Mouse (Mus musculus): ENCODE results near the gene Cul4a.

The Cul4a gene

DNA sequence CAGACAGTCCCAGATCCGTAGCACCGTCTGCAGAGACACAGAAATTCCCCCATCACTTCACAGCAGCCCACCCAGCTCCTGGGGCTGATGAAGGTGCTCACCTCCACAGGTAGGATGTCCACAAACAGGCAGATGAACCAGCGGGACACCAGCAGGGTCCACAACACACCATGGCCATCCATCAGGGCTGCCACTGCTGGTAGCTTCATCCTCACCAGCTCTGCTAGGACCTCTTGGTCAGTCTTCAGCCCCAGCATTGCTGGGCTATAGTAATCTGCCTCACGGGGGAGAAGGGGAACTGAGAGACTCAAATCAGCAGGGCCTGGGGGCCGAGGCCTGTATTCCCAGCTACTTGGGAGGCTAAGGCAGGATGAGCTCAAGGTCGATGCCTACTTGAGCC, 74.1 kb downstream of the Cul4a start:
- no peak for DNase-seq (ENCODE audit: low read depth, low spot score)

DNA sequence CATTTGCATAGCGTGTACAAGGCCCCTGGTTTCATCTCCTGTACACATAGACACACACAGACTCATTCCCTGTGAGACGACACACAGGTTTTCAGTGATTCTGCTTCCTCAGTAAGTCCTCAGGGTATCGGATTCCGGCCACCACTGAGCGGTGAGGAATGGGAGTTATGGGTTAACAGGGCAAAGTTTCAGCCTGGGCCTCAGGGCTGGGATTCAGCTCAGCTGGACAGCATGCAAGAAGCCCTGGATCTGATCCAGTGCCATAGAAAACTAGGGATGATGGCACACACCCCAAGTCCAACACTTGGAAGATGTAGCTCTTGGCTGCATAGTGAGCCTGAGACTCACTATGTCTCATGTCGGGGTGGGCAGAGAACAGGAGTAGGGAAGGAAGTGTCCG, 74.5 kb downstream of the Cul4a start:
- DNase-seq (ENCODE audit: low read depth, low spot score): no peak

DNA sequence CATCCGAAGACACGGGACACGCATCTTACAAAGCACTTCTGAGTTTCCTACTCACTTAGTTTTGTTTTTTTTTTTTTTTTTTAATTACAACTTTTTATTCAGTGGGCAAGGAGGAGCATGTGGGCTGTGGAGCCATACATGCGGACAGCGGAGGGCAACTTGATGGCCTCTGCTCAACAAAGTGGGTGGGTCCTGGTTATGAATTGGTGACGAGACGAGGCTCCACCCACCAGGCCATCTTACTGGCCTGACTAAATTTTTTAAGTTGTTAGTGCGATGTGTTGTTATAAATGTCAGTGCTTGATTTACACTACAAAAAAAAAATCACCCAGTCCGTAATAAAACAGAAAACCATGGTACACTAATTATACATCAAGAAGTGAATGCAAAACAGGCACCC, 75.0 kb downstream of the Cul4a start:
- DNase-seq (ENCODE audit: low read depth, low spot score): no peak

DNA sequence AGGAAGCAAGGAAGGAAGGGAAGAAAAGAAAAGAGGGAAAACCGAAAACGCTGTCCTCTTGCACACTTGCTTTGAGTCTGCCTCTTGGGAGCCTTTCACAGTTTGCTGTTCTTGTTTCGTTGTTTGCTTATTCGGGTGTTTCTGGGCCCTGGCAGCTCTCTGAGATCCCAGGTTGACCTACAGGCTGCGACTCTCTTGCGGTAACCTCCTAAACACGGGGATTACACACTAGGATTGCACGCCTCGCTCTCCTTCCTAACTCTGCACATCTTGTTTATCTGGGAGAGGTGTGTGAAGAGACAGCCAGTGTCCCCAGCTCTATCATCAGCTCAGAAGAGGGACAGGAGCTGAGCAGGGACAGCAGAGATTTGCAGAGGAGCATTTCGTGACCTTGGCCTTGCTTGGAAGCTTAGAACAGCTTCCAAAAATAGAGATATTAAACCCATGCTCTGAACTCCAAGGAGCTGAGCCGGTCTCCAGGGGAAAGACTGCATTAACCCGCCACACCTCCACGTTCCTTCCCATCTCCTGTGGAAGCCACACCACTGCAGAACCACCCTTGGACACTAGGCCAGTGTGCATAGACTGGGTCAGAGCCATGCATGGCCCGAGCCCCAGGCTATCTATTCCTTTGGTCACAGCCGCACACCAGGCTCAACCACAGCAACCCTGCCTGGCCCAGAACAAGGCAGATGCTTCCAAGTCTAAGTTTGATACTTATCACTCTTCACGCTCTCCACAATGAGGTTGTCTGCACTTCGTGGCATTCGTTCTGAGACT, 75.7 kb downstream of the Cul4a start:
- no peak for DNase-seq (ENCODE audit: low read depth, low spot score)

DNA sequence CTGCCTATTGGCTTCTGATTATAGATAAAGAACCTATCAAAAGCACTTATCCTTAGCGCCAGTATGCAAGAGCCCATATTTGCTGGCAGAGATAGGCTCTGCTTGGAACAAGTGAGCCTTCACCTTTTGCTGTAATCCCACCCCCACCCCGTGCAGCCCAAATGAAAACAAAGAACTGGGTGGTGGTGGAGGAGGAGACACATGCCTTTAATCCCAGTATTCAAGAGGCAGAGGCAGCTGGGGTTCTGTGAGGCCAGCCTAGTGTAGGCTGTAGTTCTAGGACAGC, 76.2 kb downstream of the Cul4a start:
- no peak for DNase-seq (ENCODE audit: low read depth, low spot score)

DNA sequence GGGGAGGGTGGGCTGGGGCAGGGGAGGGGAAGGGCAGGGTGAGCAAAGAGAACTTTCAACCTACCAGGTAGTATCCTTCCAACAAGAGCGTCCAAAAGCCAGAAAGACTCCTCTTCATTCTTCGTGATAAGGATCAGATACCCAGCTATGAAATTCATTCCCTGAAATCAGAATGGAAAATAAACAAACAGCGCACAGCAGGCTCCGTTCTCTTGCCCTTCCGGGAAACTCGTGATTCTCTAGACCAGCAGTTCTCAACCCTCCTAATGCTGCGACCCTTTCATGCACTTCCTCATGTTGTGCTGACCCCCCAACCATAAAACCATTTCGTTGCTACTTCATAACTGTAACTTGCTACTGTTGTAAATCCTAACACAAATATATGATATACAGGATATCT, 81.4 kb downstream of the Cul4a start:
- DNase-seq (ENCODE audit: low read depth, low spot score): no peak

DNA sequence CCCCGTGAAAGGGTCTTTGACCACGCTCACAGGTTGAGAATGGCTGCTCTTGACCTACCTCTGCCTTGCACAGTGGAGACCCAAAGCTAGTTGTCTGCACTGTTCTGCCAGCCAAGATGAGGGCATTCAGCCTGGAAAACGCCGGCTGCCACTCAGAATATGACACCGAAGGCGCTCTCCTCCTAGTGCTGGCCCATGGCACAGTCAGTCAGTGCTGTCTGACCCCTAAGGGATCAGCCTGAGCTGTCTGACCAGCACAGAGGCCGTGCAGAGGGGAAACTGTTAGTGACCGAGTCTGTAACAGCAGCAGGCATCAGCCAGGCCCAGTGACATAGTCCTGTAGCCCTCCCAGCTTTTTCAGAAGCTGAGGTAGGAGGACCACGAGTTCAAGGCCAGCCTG, 81.8 kb downstream of the Cul4a start:
- DNase-seq (ENCODE audit: low read depth, low spot score): no peak

DNA sequence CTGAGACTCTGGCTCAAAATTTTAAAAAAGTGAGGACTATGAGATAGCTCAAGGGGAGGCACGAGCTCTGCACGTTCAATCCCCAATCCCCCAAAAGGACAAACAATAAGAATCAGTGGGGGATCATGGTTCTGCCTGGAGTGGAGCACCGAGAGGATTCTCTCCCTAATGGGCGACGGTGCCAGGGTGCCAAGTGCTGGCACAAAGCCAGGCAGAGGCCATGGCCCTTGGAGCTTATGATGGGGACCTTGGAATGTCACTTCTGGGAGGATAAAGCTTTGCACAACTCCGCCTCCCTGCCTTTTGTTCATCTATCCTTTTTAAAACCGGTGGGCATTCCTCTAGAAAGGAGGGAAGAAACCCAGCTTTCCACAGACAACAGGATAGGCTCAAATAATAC, 82.2 kb downstream of the Cul4a start:
- no peak for DNase-seq (ENCODE audit: low read depth, low spot score)

DNA sequence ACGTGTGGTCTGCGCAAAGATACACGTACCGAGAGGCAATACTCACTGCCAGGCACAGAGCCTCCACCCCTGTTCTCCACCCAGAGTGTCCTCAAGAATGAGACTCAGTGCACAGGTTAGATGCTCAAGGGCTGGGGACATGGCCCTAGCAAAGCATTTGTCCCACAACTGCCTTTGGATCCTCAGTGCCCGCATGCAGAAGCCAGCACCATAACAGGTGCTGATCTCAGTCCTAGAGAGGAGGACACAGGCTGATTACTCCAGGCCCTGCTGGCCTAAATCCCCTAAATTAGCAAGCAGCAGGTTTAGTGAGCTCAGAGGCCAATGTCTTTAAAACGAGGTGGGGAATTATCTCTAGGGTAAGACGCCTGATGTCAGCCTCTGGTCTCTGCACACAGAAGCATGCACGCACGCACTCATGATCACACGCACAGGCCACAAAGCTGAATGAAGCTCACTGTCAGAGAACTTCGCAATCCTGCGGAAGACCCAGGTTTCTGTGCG, 82.7 kb downstream of the Cul4a start:
- no peak for DNase-seq (ENCODE audit: low read depth, low spot score)

DNA sequence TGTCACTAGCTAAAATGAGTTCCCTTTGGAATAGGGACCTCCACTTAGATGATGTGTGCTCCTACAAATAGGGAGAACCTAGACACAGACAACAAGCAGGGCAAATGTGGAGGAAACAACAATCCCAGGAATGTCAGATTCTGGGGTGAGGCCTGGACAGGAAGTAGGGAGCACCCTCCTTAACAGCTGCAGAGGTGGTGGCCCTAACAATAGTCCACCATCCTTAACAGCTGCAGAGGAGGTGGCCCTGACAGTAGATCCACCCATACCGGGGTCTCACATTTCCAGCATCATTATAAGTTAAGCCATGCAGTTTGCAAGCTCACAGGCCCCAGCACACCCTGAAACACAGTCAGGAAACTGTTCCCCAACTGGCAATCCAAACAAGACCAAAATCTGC, 83.4 kb downstream of the Cul4a start:
- no peak for DNase-seq (ENCODE audit: low read depth, low spot score)

DNA sequence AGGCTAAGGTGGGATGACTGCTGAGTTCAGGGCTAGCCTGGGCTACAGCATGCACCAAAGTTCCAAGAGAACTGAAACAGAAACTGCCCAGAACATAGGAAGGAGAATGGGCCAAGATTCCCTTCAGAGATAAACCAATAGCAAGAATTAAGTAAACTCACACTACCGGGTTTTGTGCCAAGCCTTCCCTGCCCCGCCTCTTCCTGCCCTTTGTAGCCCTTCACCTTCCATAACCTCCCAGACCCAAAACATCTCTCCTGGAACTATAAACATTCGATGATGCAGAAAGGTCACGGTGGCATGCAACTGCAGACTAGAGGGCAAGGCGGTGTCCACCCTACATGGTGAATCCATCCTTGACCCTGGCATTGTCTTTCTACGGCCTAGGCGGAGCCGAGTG, 84.8 kb downstream of the Cul4a start:
- no peak for DNase-seq (ENCODE audit: low read depth, low spot score)

DNA sequence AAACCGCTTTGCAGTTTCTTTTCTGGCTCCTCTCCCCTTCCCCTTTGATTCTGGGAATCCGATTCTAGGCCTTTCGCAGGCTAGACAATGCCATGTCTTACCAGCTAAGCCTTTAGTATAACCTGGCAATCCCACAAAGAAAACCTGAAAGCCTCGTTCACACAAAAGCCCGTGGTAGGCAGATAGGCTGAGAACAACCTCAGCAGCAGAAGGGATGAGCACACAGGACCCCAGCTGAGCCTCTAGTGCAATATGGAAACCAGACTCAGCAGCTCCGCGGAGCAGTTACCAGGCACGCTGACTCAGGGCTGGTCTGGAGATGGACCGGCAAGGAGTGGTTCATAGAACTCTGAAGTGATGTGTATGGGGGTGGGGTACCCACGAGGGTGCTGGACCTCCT, 89.4 kb downstream of the Cul4a start:
- DNase-seq (ENCODE audit: low read depth, low spot score): no peak

DNA sequence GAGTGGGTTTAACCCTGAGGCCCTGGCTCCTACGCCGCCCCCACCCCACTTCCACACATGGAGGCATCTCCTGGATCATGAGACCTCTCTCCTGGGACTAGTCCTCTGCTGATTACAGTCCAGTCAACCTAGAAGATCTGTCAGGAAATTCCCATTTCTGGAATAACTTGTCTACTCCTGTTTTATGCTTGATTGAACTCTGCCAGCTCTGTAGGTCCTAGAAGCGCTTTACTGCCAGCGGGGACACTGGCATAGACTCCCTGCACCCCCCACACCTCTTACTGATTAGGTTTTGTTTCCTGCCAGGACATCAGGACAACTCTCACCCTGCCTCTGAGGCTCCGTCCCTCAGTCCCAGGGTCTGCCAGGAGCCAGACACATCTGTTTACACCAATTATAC, 92.1 kb downstream of the Cul4a start:
- DNase-seq (ENCODE audit: low read depth, low spot score): no peak
